Mouse (Mus musculus) mesoderm, embryonic 11.5 days (tissue): ENCODE measurements at regions not wholly inside any gene's neighbourhood (a gene's known extent, or its start where the extent isn't known, plus 50 kb on each side); places are given as distances from the start of the nearest gene placed in this dataset.
A peak's percentile ranks its signal among the peaks of the same experiment; 100 is the strongest.

Experiments used
- DNase-seq: peaks from one replicate; pipeline ENCODE4 v3.0.0-alpha.2; 2012; ENCODE audit warnings: low read depth, low spot score

DNA sequence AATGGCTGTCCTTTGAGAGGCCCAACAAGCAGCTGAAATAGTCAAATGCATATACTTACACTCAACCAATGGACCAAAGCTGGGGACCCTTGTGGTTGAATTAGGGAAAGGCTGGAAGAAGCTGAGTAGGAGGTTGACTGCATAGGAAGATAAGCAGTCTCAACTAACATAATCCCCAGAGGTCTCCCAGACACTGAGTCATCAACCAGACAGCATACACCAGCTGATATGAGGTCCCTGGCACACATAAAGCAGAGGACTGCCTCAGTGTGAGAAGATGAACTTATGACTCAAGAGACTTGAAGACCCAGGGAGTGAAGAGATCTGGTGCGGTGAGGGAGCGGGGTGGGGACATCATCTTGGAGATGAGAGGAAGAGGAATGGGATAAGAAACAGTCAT is 863.8 kb downstream of the Nap1l3 start:
- no peak for DNase-seq

GRCm38 (mm10) chrX:121519830-121520229 is 877.4 kb downstream of the Nap1l3 start:
- no peak for DNase-seq

- no peak for DNase-seq
Observed at GRCm38 (mm10) chrX:121497727-121498126, 899.5 kb downstream of the Nap1l3 start.

GRCm38 (mm10) chrX:121497219-121497618 is 900.0 kb downstream of the Nap1l3 start:
- DNase-seq: no peak

- DNase-seq: peak; percentile 2
Observed at GRCm38 (mm10) chrX:121479402-121479989, 917.7 kb downstream of the Nap1l3 start.

DNA sequence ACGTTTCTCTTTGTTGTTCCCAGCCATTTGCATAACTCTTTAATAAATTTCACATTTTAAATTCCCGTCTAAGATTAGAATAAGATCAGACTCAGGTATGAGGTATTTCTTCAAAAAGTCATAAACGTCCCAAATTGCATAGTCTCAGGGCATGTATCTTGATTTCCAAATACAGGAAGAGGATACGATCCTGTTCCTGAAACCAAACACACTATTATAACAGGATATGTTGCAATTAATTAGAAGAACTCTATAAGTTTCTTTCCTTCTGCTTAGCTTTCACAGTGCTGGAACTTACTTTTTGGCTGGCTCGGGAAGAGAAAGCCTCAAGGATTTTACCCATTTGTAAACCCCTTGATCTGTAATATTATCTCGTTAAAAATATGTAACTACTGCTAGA is 968.1 kb downstream of the Nap1l3 start:
- no peak for DNase-seq
